Mouse (Mus musculus) hindbrain, embryonic 11.5 days (tissue): ENCODE measurements at regions not wholly inside any gene's neighbourhood (a gene's known extent, or its start where the extent isn't known, plus 50 kb on each side); places are given as distances from the start of the nearest gene placed in this dataset.
A peak's percentile ranks its signal among the peaks of the same experiment; 100 is the strongest.

Experiments used
- ATAC-seq: fragments of 200-750 bp; cut with Nextera tagmentation; 2 replicates; pipeline ENCODE4 v1.8.0; 2017; ENCODE audit warnings: mild to moderate bottlenecking, moderate TSS enrichment, moderate library complexity; ENCODE audit not compliant: low FRiP score
- DNase-seq: peaks from one replicate; pipeline ENCODE4 v3.0.0-alpha.2; 2015; ENCODE audit warnings: low spot score
- H3K27ac ChIP-seq: fragments of 300-500 bp; sonication (generic); 2 replicates; pipeline ENCODE4 v1.5.1; 2014; ENCODE audit warnings: mild to moderate bottlenecking, low read depth, low read length
- H3K27me3 ChIP-seq: fragments of 300-500 bp; sonication (generic); 2 replicates; pipeline ENCODE4 v1.6.1; 2014; ENCODE audit warnings: mild to moderate bottlenecking, low read length, moderate library complexity, mixed read lengths; ENCODE audit not compliant: control insufficient read depth, insufficient read depth
- H3K36me3 ChIP-seq: fragments of 300-500 bp; sonication (generic); 2 replicates; pipeline ENCODE4 v1.6.1; 2014; ENCODE audit warnings: mild to moderate bottlenecking, low read length, moderate library complexity, mixed read lengths; ENCODE audit not compliant: control insufficient read depth, insufficient read depth
- H3K4me1 ChIP-seq: fragments of 300-500 bp; sonication (generic); replicated peaks from 2 replicates; pipeline ENCODE4 v1.6.1; 2014; ENCODE audit warnings: low read length, mixed read lengths; ENCODE audit not compliant: control insufficient read depth, insufficient read depth
- H3K4me2 ChIP-seq: fragments of 300-500 bp; sonication (generic); replicated peaks from 2 replicates; pipeline ENCODE4 v1.6.1; 2014; ENCODE audit warnings: mild to moderate bottlenecking, low read depth, low read length
- H3K4me3 ChIP-seq: fragments of 300-500 bp; sonication (generic); 2 replicates; pipeline ENCODE4 v1.5.1; 2014; ENCODE audit warnings: low read depth, low read length
- H3K9ac ChIP-seq: fragments of 300-500 bp; sonication (generic); 2 replicates; pipeline ENCODE4 v1.6.1; 2014; ENCODE audit warnings: low read depth, low read length
- H3K9me3 ChIP-seq: fragments of 300-500 bp; sonication (generic); 2 replicates; pipeline ENCODE4 v1.6.1; 2016; ENCODE audit warnings: low read length; ENCODE audit not compliant: control insufficient read depth
- WGBS: fragments of 180-500 bp; shearing (Covaris S2); extraction: QIAGEN DNeasy Blood & Tissue Kit; methylation state at CpG from one replicate; pipeline ENCODE4 v1.1.7; 2014; 5-methylcytosine and 5-hydroxymethylcytosine counted together

DNA sequence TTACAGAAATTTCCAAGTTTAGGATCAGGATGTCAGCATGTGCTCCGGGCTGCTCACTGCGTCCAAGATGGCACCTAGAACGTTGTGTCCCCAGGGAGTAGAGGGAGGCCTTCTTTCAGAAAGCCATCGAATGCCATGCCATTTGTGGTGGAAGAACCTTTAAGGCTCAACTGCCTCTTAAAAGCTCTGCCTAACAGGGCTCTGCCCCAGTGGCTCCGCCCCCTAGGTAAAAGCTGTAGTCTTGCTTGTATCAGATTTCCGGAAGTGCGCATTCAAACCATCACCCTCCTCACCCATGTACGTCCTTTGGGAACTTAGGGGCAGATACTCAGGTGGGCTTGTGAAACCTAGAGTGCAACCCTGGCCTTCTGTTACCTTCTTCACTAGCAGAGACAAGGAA, 54.0 kb upstream of the Psmd7 start:
- H3K4me1 ChIP-seq, result no peaks in the 10 kb centered on the region
- DNase-seq (no peak), ATAC-seq (no peak)
- H3K27me3 ChIP-seq, result no peaks in the 10 kb centered on the region
- H3K27ac ChIP-seq, result no peak overlapping the region
- H3K4me3 ChIP-seq, result no peak overlapping the region
- WGBS, result 81% methylated on average over 8 of the region's 8 CpGs
- H3K4me2 ChIP-seq, result no peak overlapping the region
- H3K9me3 ChIP-seq, result no peaks in the 10 kb centered on the region
- no peaks in the 10 kb centered on the region for H3K36me3 ChIP-seq
- H3K9ac ChIP-seq, result no peak overlapping the region

DNA sequence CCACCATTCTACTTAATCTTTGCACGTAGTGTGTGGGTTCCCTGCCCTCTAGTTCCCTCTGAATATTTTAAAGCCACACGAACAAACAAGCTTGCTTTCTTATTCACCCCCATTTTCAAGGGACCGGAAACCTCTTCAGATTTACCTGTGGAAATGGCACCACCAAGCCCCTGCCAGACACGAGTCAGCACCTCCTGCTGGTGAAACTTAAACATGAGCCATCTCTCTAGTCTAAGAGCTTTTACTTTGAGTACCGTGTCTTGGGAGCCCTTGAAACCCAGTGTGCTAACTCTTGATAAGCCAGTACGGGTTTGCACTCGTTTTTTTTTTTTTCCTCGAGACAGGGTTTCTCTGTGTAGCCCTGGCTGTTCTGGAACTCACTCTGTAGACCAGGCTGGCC, 59.7 kb upstream of the Psmd7 start:
- ATAC-seq (no peak), DNase-seq (no peak)
- Histone ChIP-seq H3K4me3 (no peak overlapping the region), H3K27ac (no peak overlapping the region), H3K9me3 (no peaks in the 10 kb centered on the region), H3K4me1 (no peaks in the 10 kb centered on the region), H3K36me3 (no peaks in the 10 kb centered on the region), H3K27me3 (no peaks in the 10 kb centered on the region), H3K9ac (no peak overlapping the region), H3K4me2 (no peak overlapping the region)
- 83% methylated on average over 8 of the region's 8 CpGs for WGBS

DNA sequence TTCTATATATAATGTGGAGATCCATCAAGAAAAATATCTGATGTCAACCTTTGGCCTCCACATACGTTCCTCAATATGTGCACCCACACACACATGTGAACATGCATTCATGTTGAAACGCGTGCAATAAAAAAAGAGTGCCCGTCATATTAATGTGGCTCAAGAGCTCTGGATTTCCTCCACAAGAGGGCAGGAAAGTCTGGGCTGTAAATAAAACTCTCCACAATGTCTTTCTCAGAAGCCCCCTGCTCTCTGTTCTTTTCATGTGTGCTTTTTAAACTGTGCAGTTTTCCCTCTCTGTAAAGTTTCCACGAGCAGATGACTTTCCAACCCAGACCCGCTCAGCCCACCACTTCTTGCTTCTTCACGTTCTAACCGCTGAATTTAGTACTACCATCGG, 62.0 kb upstream of the Psmd7 start:
- ATAC-seq, result no peak

DNA sequence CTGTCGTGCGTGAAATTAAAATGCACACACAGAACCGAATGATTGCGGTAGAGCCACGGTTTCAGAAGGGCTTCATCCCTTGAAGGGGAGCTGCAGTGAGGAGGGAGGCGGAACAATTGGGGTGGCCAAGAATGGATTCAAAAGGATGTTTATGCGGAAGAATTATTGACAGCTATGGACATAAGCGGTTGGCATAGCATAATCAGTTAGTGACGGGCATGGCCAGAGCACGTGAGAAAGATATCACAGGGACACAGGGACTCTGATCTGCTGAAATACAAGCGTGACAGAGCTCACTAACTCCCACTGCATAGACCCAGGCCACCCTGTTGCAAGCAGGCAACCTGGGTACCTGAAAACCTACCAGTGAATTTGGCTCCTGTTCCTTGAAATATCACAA, 63.2 kb upstream of the Psmd7 start:
- no peaks in the 10 kb centered on the region for H3K9me3 ChIP-seq
- no peak overlapping the region for H3K4me2 ChIP-seq
- ATAC-seq (no peak), DNase-seq (no peak)
- 65% methylated on average over 11 of the region's 11 CpGs for WGBS
- no peaks in the 10 kb centered on the region for H3K27me3 ChIP-seq
- H3K4me1 ChIP-seq, result no peaks in the 10 kb centered on the region
- no peak overlapping the region for H3K4me3 ChIP-seq
- H3K27ac ChIP-seq, result no peak overlapping the region
- H3K36me3 ChIP-seq, result no peaks in the 10 kb centered on the region
- H3K9ac ChIP-seq, result no peak overlapping the region

More for the DNA sequence above, 62.0 kb upstream of the Psmd7 start:
- H3K36me3 ChIP-seq, result no peaks in the 10 kb centered on the region
- WGBS, result 89% methylated on average over 9 of the region's 9 CpGs
- H3K9ac ChIP-seq, result no peak overlapping the region
- H3K9me3 ChIP-seq, result no peaks in the 10 kb centered on the region
- H3K4me3 ChIP-seq, result no peak overlapping the region
- no peaks in the 10 kb centered on the region for H3K27me3 ChIP-seq
- no peak for DNase-seq
- no peak overlapping the region for H3K27ac ChIP-seq
- no peak overlapping the region for H3K4me2 ChIP-seq
- no peaks in the 10 kb centered on the region for H3K4me1 ChIP-seq

DNA sequence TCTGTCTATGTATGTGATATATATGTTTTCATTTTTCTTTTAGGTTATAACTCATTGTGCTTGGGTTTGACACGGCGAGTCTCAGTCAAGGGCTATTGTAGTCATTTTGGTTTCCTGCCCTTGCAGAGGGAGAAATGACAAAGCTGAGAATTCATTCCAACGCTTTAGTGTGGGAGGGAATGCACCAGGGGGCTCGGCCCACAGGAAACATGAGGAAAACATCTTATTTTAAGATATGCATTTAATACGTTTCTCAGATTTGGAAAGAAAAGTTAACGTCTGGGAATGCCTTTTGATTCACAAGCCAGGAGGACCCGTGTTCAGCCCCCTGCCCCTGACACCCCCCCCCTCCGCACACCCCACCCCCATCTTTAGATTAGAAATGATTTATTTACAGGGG, 64.0 kb upstream of the Psmd7 start:
- Histone ChIP-seq H3K27me3 (no peaks in the 10 kb centered on the region), H3K9me3 (no peaks in the 10 kb centered on the region), H3K4me3 (no peak overlapping the region), H3K4me1 (no peaks in the 10 kb centered on the region), H3K27ac (no peak overlapping the region), H3K4me2 (no peak overlapping the region), H3K36me3 (no peaks in the 10 kb centered on the region), H3K9ac (no peak overlapping the region)
- 82% methylated on average over 8 of the region's 8 CpGs for WGBS
- ATAC-seq (no peak), DNase-seq (no peak)

DNA sequence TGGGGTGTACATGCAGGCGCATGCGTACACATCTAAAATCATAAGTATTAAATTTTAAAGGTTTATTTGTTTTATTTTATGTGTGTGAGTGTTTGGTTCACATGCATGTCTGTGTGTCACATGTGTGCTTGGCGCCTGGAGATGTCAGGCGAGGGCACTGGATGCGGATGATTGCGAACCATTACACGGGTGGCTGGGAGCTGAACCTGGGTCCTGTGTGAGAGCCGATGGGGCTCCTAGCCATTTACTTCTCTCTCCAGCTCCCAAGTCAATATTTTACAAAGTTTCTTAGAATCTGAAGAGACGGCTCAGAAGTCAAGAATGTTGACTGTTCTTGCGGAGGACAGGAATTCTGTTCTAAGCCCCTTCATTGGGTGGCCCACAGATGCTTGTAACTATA, 65.4 kb upstream of the Psmd7 start:
- Histone ChIP-seq H3K9ac (no peak overlapping the region), H3K4me3 (no peak overlapping the region), H3K27ac (no peak overlapping the region), H3K4me1 (no peaks in the 10 kb centered on the region), H3K9me3 (no peaks in the 10 kb centered on the region), H3K4me2 (no peak overlapping the region), H3K36me3 (no peaks in the 10 kb centered on the region), H3K27me3 (no peaks in the 10 kb centered on the region)
- WGBS, result 89% methylated on average over 10 of the region's 10 CpGs
- DNase-seq, result no peak
- ATAC-seq, result no peak

DNA sequence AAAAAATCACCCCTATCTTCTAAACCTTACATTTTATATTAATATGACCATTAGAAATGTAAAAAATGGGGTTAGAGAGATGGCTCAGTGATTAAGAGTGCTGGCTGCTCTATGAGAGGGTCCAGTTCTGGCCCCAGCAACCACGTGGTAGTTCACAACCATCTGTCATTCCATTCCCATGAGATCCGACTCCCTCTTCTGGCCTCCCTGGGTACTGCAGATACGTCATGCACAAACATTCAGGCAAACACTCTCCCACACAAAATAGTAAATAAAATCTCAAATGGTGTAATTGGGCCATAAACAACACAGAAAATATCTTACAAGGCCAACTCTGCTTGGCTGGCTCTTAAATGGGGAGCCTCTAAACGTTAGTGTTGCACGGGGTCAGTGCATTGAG, 68.4 kb upstream of the Psmd7 start:
- 79% methylated on average over 5 of the region's 5 CpGs for WGBS
- Histone ChIP-seq H3K36me3 (no peaks in the 10 kb centered on the region), H3K4me2 (no peak overlapping the region), H3K4me3 (no peak overlapping the region), H3K9ac (no peak overlapping the region), H3K9me3 (no peaks in the 10 kb centered on the region), H3K4me1 (no peaks in the 10 kb centered on the region), H3K27me3 (no peaks in the 10 kb centered on the region), H3K27ac (no peak overlapping the region)
- ATAC-seq, result no peak
- peak; percentile 15 for DNase-seq

DNA sequence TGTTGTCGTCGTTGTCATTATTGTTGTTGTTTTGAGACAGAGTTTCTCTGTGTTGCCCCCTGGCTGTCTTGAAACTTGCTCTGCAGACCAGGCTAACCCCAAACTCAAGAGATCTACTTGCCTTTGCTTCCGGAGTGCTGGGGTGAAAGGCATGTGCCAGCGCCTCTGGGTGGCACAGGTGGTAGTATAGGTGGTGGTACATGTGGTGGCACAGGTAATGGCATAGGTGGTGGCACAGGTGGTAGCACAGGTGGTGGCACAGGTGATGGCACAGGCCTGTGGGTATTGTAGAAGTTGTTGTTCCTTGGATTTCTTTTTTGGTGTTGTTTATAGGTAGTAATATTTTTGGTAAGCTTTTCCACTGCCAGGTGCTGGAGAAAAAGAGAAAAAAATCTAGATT, 69.5 kb upstream of the Psmd7 start:
- H3K4me3 ChIP-seq, result no peak overlapping the region
- no peaks in the 10 kb centered on the region for H3K9me3 ChIP-seq
- H3K4me1 ChIP-seq, result no peaks in the 10 kb centered on the region
- H3K9ac ChIP-seq, result no peak overlapping the region
- H3K27ac ChIP-seq, result no peak overlapping the region
- no peak overlapping the region for H3K4me2 ChIP-seq
- H3K27me3 ChIP-seq, result no peaks in the 10 kb centered on the region
- ATAC-seq (no peak), DNase-seq (no peak)
- H3K36me3 ChIP-seq, result no peaks in the 10 kb centered on the region
- 95% methylated on average over 4 of the region's 4 CpGs for WGBS

DNA sequence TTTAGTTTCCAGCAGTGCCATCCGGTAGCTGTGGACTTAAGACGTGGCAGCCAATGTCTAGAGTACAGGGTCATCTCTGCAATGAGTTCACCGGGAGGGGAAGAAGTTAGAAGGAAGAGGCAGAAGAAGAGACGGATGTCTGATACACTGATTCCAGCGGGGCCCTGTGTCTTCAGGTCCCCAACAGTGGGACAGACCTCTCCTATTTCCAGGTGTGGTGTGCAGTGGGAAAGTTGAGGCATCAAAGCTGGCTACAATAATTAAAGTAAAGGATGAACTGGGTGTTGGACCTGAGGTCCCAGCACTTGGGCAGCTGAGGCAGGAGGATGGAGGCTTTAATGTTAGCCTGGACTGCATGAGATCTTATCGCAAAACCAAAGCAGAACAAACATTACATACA, 70.1 kb upstream of the Psmd7 start:
- Histone ChIP-seq H3K27ac (no peak overlapping the region), H3K36me3 (no peaks in the 10 kb centered on the region), H3K4me3 (no peak overlapping the region), H3K9ac (no peak overlapping the region), H3K27me3 (no peaks in the 10 kb centered on the region), H3K9me3 (no peaks in the 10 kb centered on the region), H3K4me2 (no peak overlapping the region), H3K4me1 (no peaks in the 10 kb centered on the region)
- WGBS, result 90% methylated on average over 6 of the region's 6 CpGs
- ATAC-seq (no peak), DNase-seq (no peak)
